Mouse (Mus musculus): Measurements from ENCODE around the gene E130308A19Rik.

DNA sequence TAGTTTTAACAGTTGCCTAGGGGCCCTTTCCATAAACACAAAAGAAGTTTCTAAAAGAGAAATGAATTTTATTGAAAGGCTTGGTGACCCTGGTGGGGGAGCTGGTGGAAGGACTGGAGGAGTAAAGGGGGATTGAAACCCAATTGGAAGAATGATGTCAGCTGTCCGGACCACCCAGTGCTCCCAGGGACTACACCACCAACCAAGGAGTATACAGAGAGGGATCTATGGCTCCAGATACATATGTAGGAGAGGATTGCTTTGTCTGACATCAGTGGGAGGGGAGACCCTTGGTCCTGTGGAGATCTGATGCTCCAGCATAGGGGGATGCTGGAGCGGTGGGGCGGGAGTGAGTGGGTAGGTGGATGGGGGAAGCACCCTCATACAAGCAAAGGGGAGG is 20.5 kb upstream of the E130308A19Rik start:
- TF ChIP-seq CTCF (IDR thresholded peaks at IDR 0.05) (no peak), EP300 (IDR thresholded peaks at IDR 0.05) (no peak)
